Mouse (Mus musculus) retina, postnatal 1 day (tissue): ENCODE measurements around the gene Thumpd3.

ENCODE experiments used
- DNase-seq: peaks from one replicate; pipeline ENCODE4 v3.0.0-alpha.2; 2012

Gene Thumpd3

GRCm38 (mm10) chr6:113079492-113079891, 33.5 kb downstream of the Thumpd3 start:
- DNase-seq = peak; percentile 71

GRCm38 (mm10) chr6:113082229-113082628, 36.2 kb downstream of the Thumpd3 start:
- peak; percentile 57 for DNase-seq

GRCm38 (mm10) chr6:113084590-113084989, 38.6 kb downstream of the Thumpd3 start:
- DNase-seq = no peak

- DNase-seq = no peak
Measured at GRCm38 (mm10) chr6:113093206-113093605, 47.2 kb downstream of the Thumpd3 start.

- DNase-seq = no peak
Measured at GRCm38 (mm10) chr6:113095547-113095946, 49.5 kb downstream of the Thumpd3 start.

GRCm38 (mm10) chr6:113097662-113098061, 51.6 kb downstream of the Thumpd3 start:
- no peak for DNase-seq

- DNase-seq = peak; percentile 90
Measured at GRCm38 (mm10) chr6:113099640-113100289, 53.7 kb downstream of the Thumpd3 start.

- no peak for DNase-seq
Measured at GRCm38 (mm10) chr6:113102541-113102940, 56.5 kb downstream of the Thumpd3 start.

- peak; percentile 78 for DNase-seq
Measured at GRCm38 (mm10) chr6:113103765-113104164, 57.7 kb downstream of the Thumpd3 start.

- no peak for DNase-seq
Measured at GRCm38 (mm10) chr6:113109378-113109777, 63.4 kb downstream of the Thumpd3 start.

GRCm38 (mm10) chr6:113109956-113110355, 63.9 kb downstream of the Thumpd3 start:
- DNase-seq = no peak
